Mouse (Mus musculus) lung, adult 18-20 months (tissue): Measurements from ENCODE around the gene Sh3d21.
A peak's percentile ranks its signal among the peaks of the same experiment; 100 is the strongest.
"Not testable (repeated sequence)": the region's sequence is repeated elsewhere in the genome, so short reads cannot be mapped to it uniquely, and the experiment has no call there.

Experiments used
- DNase-seq, 2 experiments: peaks; one replicate each; pipeline ENCODE4 v3.0.0; 2022; ENCODE audit warnings: mixed read lengths in 2 of 2

The Sh3d21 gene

DNA sequence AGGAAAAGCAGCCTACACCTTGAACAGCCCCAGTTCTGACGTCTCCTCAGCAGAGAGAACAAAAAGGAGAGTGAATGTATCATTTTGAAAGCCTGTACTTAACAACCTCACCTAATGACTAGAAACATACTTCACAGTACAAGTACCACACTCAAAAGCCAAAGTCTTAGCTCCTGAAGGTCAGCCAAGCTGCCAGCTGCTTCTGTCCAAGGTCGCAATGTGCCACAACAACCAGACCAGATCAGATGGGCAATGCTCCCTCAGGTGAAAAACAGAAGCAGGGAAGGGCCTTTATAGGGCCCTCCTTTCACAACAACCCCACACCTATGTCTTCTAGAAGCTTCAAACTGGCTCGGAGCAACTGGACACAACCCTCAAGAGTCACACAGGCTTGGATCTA lies 2.8 kb upstream of the Sh3d21 start:
- peak; percentile 59 to 72 for DNase-seq

DNA sequence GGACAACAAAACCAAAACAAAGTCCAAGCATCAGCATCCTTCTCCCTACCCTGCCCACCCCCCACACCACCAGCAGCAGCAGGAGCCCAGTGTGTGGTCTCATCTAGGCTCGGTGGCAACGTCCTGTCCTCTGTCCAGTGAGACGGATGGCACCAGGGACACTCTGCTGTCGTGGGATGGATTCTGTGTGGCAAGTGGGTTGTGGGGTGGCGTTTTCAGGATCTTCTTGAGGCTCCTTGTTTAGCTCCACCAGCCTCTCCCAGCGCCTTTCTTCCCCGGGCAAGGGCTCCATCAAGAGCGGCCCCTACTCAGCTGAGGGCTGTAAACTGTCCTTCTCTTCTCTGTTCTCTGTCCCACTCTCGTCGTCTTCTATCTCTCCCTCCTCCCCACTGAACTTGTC lies 1.8 kb upstream of the Sh3d21 start:
- DNase-seq, result not testable (repeated sequence)

DNA sequence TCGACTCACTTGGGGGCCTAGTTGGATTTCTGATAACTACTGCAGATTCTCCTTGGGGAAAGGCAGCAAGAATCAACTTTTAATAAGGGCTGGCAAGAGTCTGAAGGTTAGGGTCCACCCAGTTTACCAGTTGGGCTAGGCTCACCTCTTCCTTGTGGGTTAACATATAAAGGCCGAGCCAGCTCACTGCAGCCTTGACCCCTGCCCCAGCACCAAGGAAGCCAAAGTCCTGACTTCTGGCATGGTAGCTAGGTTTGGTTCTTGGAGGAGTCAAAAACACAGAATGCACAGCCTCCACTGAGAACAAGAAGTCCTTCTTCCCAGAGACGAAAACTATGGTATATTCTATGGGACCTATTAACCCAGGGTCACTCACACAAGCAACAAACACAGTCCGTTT lies 394 bp upstream of the Sh3d21 start:
- no peak for DNase-seq

DNA sequence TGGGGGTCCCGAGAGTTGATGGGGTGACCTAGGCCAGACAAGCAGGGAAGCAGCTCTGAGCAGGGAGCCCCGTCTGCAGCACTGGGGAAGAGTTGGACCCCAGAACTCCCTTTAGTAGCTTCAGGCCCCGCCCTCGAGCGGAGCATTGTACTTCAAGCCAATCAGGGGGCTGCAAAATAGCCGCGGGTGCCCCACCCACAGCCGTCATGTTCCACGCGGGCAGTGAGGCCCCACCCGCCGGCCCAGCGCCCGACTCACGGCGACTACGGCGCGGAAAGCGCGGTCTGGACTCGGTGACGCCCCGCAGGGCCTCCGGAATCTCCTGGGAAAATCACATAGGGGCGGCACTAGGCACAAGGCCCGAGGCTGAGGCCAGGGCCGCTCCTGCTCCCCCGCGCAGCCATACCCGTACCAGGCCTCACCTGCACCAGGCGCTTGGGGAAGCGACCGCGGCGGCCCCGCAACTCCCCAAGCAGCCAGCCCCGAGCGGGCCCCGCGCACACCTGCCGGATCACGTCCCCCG lies 686 bp downstream of the Sh3d21 start:
- peak; percentile 94 to 96 for DNase-seq

DNA sequence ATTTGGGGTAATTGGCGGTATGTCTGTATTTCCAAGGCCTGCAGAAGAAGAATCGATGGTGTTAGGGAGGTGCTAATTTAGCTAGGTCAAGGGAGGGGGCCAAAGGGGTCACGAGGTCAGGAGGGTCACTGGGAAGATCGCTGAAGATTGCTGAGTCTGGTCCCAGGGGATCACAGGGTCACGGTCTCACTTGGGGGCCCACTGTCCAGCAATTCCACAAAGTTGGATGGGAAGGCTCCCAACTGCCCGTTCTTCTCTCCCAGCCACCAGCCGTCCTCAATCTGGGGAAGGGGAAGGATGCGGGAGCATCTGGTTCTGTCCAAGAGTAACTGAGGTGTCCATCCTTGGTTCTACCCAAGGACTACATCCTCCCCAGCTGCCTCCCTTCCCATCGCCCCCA lies 1.3 kb downstream of the Sh3d21 start:
- DNase-seq, result no peak

DNA sequence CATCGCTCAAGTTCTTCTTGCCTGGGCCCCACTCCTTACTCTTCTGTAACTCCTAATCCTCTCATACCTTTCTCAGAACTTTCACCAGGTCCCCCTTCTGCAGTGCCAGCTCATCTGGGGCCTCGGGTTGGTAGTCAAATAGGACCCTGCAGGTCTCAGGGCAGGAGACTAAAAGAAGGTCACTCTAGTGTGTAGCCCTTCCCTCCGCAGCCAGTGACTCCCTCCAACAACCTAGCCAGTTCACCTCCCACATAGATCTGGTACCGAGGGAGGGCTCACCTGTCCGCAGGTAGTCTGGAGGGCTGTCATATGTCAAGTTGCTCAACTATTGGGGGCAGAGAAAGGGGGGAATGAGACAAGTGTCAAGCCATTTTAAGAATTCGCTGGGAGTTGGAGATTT lies 1.8 kb downstream of the Sh3d21 start:
- DNase-seq, result no peak

DNA sequence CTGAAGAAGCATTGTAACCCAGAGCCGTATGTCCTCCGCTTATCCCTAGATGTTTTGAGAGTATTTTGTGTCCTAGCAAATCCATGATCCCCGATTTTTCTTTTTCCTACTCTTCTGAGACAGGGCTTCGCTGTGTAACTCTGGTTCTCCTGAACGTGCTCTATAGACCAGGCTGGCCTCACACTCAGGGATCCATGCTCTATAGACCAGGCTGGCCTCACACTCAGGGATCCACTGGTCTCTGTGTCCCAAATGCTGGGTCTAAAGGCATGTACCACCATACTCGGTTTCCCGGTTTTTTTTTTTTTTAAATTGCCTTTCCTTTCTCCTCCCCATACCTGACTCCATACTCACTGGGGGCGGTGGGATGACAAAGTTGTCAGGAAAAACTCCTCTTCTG lies 2.3 kb downstream of the Sh3d21 start:
- no peak for DNase-seq

DNA sequence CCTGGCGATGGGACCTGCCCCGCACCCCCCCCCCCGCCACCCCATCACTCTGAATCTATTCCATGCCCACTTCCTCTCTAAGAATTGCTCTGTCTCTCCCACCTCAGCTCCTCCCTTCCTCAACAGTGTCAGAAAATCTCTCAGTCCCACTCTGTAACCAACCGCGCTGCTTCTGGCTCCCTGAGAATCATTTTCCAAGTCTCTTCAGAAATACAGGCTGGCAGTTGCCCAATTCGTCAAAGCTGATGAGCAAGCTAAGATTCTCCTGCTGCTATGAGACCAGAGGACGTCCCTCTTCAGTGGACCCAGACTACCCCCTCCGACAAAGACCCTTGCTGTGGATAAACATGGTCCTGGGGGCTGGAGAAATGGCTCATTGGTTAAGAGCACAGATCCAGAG lies 3.8 kb downstream of the Sh3d21 start:
- no peak for DNase-seq

DNA sequence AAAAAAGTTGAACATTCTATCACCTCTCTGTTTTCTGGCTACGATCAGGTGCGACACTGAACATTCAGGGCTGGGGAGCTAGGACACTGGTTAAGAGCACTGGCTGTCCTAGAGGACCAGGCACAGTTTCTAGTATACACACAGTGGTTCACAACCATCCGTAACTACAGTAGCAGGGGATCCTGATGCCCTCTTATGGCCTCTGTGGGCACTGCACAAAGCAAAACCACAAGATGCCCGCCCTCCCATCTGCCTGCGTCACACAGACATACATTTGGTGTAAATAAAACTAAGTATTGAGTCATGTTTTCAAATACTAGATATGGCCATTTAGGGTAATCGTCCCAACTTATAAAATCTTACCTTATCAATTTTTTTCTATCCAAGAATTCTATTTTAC lies 5.7 kb downstream of the Sh3d21 start:
- no peak for DNase-seq

DNA sequence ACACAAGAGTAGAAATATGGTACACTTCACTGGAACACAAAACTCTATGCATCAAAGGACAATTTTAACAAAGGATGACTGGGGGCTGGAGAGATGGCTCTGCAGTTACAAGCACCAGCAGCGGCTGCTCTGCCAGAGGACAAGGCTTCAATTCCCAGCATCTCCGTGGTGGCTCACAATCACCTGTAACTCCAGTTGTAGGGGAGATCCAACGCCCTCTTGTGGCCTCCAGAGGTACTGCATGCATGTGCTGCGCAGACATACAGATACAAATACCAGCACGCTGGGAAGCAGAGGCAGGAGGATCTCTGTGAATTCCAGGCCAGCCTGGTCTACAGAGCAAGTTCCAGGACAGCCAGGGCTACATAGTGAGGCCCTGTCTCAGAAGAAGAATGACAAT lies 6.7 kb downstream of the Sh3d21 start:
- DNase-seq, result no peak

DNA sequence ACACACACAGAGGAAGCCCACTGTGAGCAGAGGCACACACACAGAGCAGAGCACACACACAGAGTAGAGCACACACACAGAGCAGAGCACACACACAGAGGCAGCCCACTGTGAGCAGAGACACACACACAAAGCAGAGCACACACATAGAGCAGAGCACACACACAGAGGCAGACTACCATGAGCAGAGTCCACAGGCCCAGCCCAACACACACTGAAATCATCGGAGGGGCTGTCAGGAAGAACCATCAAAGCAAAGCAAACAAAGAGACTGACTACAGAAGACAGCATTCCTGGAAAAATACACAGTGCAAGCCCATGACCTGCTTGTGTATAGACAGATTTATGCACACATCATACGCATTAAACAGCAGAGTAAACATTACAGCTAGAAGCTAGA lies 7.4 kb downstream of the Sh3d21 start:
- no peak for DNase-seq

DNA sequence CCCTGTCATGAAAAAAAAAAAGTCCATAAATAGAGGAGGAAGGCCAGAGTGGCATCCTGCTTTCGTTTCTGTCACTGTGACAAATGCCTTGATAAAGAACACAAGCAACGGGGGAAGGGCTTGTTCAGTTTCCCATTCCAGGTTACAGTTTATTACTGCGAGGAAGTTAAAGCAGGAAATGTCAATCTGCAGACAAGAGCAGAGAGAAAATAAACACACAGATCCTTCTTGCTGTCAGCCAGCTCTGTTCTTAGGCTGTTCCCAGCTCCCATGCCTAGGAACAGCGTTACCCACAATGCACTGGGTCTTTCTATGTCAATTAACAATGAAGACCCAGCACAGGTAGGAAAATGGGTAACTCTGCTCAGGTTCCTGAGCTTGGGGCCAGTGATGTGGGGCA lies 8.1 kb downstream of the Sh3d21 start:
- peak in 1 of 2 experiments; percentile 59 for DNase-seq

DNA sequence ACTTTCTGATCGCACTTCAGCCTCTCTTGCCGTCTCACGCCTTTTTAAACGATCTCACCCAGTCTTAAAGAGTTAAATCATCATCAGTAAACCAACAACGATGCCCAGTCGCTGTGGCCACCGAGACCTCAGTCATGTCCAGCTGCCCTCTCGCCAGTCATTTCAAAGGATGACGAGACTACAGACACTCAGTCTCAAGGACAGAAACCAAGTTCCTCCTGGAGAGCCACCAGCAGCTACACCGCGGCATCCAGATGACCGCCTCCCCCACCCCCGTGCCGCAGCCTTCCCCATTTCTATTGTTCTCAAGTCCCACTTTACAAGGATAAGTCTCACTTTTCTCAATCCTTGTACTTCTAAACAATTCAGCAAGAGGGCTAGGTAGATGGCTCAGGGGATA lies 10.4 kb downstream of the Sh3d21 start:
- no peak for DNase-seq

DNA sequence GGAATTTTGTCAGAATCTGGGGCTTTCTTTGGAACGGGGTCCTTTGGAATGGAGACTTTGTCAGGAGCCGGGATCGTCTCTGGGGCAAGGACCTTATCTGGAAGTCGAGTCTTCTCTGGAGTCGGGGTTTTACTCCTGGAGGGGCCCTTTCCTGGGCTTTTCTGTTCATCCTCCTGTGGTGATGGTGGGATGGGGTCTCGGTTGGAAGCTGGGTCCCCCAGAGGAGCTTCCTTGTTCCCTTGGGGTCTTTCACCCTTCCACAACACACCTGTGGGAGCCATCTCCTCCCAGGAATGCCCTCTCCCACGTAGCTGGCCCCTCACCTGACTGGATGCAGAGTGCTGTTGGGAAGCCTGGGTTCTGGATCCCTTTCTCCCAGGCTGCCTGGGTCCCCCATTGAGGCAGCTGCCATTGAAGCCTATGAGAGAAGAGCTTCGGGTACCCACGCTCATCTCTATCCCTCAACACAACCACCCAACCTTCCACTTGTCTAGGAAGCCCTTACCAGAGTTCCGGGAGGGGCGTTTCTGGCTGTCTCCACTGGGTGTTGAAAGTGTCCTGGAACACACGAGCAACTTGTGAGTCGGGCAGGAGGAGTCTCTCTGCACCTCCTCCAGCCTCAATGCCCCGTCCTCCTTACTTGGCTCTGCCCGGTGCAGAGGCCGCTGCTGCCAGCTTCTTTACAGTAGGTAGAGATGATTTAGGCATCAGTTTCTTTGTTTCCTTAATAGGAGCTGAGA lies 11.4 kb downstream of the Sh3d21 start:
- no peak for DNase-seq

DNA sequence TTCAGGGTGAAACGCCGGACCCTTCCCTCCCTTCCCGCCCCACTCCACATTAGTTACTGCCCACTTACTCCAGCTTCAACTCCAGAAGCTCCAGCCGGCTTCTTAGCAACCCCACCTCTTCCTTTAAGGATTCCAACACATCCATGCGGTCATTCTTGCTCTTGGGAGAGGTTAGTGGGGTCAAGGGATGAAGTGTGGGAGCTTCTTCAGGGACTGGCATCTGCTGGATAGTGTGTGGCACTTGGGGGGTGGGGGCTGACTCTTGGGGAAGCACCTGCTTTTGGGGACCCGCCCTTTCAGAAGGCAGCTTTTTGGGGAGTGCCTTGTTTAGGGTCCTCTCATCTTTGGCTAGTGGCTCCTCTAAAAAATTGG lies 12.4 kb downstream of the Sh3d21 start:
- no peak for DNase-seq

DNA sequence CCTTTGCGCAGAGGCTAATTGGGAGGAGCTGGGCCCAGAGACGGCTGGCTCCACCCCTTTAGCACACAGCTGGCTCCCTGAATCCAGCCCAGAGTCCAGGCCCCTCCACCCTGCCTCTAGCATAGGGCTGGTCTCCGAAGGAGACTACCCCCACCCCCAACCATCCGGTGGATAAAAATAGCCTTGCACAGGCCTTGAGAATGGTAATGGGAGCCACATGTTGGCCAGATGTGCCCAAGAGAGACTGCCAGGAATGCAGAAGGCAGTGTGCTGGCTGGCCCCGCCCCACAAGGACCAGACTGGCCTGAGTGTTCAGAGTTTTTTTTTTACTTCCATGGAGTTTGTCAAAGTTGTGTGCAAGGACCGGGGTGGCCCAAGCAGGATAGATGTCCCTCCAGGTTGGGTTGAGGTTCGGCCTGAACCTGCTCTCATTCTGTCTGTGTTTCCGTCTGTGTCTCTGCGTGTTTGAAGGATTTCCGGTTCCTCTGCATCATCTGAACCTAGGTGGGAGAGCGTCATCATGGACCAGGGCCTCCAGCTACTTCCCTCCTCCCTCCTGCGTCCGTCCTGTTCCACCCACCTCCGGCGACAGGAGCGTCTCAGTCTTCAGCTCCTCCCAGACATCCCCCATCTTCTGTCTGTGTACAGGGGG lies 12.9 kb downstream of the Sh3d21 start:
- DNase-seq, result peak; percentile 78 to 84

DNA sequence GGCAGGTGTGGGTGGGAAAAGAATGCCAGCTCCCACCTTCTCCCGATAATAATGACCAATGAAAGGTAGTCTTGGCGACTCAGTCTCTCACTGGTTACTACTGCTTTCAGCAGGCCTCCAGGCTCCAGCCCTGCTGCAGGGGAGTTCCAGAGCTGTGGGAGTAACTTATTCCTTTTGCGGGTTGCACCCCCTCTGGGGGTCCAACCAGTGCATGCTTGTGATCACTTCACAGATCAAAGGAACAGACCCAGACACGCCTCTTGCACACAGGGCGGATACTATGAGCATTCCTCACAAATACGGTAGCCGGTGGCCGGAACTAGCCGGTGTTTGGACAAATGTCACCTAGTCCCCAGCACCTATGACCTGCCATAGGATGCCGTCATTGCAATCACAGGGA lies 13.5 kb downstream of the Sh3d21 start:
- DNase-seq, result no peak

DNA sequence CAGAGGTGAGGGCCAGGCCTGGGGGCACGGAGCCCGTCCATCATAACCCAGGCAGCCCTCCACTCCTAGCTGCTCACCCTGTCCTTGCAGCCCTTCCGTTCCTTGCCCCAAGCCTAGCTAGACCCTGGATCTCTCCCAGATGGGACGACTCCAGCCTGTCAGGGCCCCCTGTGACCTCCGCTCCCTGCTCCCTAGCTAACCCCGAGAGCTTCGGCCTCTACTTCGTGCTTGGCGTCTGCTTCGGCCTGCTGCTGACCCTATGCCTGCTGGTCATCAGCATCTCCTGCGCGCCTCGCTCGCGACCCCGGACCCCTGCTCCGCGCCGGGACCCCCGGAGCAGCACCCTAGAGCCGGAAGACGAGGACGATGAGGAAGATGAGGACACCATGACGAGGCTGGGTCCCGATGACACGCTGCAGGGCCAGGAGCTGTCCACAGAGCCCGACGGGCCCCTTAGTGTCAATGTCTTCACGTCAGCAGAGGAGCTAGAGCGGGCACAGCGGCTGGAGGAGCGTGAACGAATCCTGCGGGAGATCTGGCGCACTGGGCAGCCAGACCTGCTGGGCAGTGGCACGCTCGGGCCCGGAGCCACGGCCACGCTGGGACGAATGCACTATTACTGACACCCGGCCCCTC lies 14.1 kb downstream of the Sh3d21 start:
- peak in 1 of 2 experiments; percentile 25 for DNase-seq

DNA sequence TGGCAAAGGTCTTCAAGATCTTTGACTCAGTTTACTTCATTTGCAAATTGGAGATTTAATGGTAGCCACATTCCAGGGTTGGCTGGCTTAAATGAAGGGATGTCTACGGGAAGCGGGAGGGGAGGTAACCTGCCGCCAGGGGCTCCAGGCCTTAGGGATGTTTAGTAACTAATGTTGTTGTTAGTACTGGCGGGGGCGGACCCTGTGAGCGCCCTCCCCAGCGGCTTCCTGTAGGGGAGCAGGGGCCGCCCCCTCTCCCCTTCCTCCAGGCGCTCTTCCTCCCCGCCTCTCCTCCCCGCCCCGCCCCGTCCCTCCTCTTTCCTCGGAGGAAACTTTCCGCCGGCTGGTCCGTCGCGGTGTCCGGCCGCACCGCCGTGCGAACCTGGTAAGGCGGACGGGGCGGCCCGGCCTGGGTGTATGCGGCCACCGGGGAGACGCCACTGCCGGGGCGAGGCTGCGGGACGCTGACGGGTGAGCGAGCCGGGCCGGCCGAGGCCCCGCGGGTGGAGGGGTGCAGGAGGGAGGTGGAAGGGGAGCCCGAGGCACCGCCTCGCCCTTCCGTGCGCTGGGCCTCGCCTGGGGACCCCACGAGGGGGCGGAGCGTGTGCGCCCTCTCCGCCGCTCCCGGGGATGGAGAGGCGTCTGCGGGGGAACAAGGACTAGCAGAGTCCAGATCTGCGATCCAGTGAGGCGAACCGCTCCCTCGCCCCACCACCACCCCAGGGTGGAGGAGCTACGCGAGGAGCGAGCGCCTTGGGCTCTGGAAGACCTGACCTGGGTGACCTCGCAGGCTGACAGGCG lies 14.9 kb downstream of the Sh3d21 start:
- peak; percentile 76 to 84 for DNase-seq

DNA sequence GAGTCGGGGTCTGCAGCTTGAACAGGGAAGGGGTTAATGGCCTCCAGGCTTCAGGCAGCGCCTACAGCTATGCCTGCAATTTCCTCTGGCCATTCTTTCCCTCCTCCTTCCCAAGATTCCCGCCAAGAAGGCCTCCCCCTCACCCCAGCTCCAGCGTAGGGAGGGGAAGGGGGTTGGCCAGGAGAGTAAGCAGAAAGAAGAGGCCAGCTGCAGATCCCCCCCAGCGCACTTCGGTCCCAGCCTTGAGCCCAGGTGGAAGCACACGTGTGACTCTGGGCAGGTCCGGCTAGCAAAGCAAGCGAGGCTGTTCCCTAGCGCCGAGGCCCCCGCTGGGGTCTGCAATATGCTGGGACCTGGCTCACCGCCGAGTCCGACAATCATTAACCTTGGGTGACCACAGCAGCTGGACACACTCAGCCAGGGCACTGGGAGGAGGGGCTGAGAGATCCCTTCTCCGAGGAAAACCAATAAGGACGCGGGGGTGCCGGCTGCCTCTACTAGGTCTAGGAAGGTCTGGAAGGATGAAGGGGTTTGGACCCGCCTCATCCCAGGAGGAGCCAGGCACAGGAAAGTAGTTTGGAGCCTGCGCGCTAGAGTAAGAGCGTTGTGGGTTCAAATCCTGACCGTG lies 15.6 kb downstream of the Sh3d21 start, which contains the start of gene Eva1b:
Gene Eva1b (plus strand): TSS at position 212 of the 628 bp plus-strand sequence.
- peak; percentile 76 to 78 for DNase-seq

DNA sequence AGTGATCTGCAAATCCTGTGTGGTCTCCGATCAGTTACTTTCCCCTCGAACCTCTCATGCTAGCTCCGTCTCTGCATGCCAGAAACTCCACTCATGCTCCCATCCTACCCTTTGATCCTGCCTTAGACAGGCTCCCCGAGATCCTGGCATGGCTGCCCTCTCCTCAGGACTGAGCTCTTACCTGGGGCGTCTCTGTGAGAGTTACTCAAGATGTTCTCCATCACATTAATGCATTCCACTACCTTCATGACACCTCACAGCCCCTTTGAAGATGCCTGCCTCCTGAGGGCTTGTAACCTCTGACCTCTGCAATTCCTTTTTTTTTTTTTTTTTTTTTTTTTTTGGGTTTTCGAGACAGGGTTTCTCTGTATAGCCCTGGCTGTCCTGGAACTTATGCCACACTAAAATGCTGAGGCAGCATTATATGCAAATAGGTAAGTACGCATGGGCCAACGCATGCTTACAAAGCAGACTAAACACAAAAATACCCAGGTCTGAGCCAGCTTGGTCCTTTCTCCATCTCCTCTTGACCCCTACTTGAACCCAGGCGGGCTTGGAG lies 16.2 kb downstream of the Sh3d21 start:
- DNase-seq, result no peak

DNA sequence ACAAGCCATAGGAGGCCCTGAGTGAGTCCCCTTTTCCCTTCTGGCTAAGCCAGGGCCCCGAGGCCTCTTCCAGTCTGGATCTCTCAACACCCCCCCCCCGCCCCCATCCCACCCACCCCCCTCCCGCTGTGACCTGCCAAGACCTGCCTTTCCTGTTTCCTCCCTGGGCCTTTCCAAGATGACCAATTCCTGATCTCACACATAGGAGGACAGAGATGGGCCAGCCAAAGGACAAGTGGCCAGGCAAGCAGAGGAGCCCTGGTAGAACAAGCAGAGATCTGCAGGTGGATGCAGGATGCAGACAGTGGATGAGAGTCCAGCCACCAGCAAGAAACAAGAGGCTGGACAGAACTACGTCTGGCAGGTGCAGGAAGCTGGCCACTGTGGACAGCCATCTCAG lies 17.9 kb downstream of the Sh3d21 start:
- DNase-seq, result no peak
